Mouse (Mus musculus) kidney, postnatal 36 days (tissue): Measurements from ENCODE around the gene Rftn1.
A peak's percentile ranks its signal among the peaks of the same experiment; 100 is the strongest.
"Not testable (repeated sequence)": the region's sequence is repeated elsewhere in the genome, so short reads cannot be mapped to it uniquely, and the experiment has no call there.

Experiments used
- DNase-seq, 2 experiments: peaks; one replicate each; pipeline ENCODE4 v3.0.0; 2021 to 2022; ENCODE audit warnings: mixed read lengths in 2 of 2

Rftn1 gene

DNA sequence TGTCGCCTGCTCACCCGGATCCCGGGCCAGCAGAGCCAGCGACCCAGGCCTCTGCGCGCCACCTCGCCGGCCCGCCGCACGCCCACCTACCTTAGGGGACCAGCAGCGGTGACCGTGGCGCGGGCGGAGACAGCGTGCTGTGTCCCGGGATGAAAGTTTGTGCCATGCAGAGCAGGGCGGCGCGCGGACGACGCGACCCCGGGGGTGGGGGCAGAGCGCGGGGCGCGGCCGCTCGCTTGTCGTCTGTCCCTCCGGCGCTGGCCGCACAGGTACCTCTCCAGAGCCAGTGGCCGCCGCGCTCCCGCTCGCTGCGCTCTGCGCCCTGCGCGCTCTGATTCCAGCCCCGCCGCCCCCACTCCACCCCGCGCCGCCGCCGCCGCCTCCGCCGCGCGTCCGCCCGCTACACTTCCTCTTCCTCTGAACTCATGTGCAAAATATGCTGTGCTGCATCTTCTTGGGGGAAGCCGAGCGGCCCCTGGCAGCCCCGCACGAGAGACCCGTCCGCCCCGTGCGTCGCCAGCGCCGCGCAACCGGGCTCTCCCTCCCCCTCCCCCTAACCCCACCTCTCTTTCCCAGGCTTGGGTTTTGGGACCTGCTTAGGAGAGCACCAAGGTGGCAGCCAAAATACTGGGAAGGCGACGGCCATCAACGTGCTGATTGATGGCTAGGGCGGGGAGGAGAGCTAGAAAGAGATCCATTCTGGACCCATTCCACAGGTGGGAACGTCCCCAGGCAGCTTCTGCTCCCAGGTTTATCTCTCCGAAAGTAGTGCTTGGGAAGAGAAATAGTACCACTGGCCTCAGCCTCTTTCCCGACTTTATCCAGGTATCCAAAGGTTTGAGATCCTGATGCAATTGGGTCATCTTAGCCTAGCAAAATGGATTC, at the start of gene Rftn1:
Rftn1 (minus strand) TSS at position 544 of the 885 bp plus-strand sequence.
- peak; percentile 46 to 75 for DNase-seq

GRCm38 (mm10) chr17:50237818-50238610, 47.5 kb upstream of the Rftn1 start:
- DNase-seq: no peak

- peak; percentile 64 to 87 for DNase-seq
Measured at GRCm38 (mm10) chr17:50237436-50237709, 46.9 kb upstream of the Rftn1 start.

GRCm38 (mm10) chr17:50236702-50237435, 46.4 kb upstream of the Rftn1 start:
- DNase-seq: no peak

DNA sequence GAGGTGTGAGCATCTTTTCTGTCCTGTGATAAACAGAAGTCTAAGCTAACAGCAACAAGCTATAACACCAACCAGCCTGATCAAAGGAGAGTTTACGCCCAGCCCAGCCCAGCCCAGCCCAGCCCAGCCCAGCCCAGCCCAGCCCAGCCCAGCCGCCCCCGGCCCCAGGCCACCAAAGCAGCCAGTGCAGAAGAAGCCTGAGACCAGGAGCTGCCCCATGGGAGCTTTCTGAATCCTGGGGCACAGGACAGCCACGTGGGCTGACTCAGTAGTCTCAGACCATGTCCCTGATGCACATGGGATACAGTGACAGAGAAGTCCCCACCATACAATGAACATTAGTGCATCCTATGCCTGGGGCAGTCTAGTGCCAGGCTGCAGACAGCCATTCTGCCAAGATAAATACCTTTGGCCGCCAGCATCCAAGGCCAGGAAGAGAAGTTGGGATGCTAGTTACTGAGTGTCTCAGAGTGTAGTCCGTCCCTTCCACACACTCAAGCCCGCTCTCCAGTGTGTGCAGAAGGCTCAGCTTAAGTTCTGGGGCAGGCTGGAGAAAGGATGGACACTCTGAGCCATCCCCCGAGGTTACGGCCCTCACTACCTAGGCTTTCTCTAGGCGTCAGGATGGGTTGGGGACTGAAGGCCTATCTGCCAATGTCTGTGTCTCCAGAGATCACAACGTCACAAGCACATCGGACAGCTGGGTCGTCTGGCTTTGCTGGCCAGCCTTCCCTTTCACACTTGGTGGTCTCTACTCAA, 45.6 kb upstream of the Rftn1 start:
- DNase-seq: no peak

DNA sequence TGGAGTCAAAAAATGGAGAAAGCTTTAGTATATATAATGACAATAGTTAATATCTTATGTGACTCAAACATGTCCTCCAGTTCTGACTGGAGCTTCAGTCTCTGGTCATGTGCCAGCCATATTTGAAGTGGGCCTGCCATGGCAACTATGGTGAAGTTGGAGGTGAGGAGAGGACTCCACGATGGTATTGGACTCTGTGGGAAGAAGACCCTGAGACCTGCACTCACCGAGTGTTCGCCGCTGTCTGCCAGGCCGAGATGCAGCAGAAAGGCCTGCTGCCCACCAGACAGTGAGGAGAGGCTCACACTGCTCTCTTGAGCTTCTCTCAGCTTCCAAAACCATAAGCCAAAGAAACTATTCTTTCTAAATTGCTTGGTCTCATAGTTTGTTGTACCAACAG, 43.5 kb upstream of the Rftn1 start:
- DNase-seq: no peak

GRCm38 (mm10) chr17:50232821-50233220, 42.3 kb upstream of the Rftn1 start:
- no peak for DNase-seq

DNA sequence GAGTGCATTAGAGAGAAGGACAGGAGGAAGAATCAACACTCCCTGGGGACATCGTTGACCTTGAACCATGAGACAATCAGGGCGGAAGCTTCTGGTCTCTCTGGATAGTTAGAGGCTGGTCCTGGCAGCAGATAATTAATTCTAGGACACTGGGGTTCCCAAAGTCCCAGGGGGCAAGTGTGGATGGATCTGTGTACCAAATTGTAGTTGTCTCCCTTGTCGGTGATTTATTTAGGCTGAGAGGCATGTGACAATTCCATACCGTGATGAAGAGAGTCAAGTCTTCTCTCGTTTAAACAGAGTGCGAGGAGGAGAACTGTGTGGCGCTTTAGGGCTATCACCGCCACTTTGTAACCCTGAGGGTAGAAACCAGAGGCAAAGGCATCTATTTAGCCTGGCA, 40.7 kb upstream of the Rftn1 start:
- DNase-seq: no peak

DNA sequence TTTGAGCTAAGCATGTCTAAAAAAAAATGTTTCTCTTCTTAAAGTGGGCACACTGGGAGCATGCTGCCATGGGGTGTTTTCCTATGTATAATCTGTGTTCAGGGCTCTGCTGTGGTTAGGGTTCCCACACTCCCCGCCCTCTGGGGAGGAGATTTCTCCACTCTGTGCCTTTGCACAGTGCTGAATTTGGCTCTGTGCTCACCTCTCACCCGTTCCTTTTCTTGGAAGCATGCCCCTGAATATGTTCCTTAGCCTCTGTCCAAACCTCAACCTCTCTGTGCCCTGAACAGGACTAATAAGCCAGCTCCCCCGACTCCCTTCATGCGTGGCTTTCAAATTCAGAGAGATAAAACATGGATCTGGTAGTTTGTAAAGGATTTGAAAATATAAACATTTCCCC, 39.1 kb upstream of the Rftn1 start:
- no peak for DNase-seq

GRCm38 (mm10) chr17:50227366-50227765, 36.9 kb upstream of the Rftn1 start:
- DNase-seq: peak in 1 of 2 experiments; percentile 9

DNA sequence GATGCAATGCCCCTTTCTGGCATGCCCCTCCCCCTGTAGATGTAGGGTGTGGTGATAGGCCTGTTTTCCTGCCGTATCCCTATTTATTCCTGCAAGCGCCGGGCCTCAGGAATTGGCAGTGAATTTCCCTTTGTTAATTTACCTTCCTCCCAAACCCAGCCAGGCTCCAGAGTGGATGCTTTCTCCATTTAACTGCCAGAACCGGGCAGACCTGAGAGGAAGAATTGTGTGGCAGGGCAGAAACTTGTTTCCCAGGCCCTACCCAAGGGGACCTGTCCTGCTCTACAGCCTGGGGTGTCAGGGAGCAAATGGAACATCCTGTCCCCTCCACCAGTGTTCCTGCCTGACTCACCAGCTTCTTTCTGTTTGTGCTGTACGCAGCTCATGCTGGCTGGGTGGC, 34.2 kb upstream of the Rftn1 start:
- DNase-seq: peak; percentile 18 to 23

GRCm38 (mm10) chr17:50217978-50218377, 27.5 kb upstream of the Rftn1 start:
- DNase-seq: no peak

DNA sequence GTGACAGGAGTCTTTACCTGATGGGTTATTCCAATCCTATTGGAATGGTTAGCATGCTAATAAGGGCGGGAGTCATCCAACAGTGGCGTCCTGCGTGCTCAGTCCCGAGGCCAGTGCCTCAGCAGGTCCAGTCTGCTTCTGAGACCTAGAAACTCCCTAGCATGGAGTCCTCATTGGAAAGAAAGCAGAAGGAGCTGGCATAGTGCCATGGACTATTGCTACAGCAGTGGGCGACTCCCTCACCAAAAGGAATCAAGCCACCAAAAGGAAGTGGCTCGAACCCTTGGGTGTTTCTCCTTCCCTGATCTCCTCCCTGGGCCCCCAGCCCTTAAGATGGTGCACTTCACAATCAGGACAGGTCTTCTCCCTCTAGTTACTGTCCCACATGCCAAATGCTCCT, 24.6 kb upstream of the Rftn1 start:
- no peak for DNase-seq

DNA sequence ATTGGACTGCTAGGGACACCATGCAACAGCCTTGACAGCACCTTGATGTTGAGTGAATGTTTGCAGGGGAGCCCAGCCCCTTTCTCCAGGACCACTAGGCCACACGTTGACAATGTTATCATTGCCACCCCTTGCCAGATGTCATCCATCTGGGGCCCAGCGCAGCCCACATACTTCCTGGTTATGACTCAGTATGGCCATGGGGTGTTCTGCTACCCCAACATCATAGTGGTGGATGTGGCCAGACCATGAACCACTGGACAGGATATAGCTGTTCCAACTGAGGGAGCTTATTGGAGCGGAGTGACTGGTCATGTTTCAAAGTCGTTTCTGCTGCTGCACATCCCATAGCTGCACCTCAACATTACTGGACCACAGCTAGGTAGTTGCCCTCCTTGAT, 22.6 kb upstream of the Rftn1 start:
- no peak for DNase-seq

- no peak for DNase-seq
Measured at GRCm38 (mm10) chr17:50211816-50212215, 21.3 kb upstream of the Rftn1 start.

DNA sequence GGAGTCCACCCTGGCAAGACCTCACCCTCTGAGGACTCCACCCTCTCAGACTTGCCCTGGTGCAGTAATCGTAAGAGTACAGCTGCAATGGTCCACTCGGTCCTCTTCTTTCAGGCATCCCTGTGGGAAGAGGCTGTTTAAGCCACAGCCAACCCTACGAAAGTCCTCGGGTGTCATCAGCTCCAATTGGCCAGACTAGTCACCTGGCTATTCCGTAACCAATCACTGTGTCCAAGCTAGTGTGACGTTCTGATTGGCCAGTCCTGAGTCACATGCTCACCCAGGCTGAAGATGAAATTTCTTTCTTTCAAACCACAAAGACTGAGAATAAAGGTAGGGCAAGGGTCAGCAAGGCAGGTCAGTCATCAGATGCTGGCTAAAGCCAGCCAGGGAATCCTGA, 19.4 kb upstream of the Rftn1 start:
- no peak for DNase-seq

DNA sequence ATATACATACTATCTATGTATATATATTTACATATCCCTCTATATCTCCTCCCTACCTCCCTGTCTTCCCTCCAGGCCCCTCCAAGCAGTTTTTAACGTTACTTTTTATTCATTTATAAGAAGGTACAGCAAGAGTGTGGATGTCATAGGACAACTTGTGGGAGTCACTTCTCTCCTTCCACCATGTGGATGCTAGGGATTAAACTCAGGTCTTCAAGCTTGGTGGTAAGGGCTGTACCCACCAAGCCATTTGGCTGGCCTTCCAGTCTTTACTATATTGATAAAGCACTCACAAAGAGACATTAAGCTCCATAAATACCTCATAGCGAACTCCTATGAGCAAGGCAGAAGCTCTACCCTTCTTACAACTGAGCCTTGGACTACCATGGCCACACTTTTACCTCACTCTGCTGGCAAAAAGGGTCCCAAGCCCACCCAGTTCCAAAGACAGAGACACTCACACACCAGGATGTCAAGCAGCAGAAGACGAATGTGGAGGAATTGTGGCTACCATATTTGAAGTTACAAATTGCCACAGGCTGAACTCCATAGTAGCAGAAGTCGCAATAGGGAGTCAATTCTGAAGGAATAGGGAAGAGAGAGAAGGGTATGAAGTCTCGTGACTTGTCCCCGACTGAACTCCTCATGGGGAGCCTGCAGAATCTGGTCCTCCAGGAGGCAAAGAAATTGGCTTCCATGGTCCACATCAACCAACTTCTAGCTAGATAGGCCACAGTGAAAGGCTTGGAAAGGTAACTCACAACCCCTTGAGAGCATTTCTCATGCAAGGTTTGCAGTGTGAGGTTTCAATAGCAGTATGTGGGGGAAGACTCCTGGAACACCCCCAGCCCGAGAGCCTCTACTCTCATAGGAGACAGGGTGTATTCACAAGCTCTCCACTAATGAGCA, 17.9 kb upstream of the Rftn1 start:
- DNase-seq: no peak

GRCm38 (mm10) chr17:50206262-50206661, 15.8 kb upstream of the Rftn1 start:
- not testable (repeated sequence) for DNase-seq

- DNase-seq: not testable (repeated sequence)
Measured at GRCm38 (mm10) chr17:50205840-50206239, 15.4 kb upstream of the Rftn1 start.

- DNase-seq: no peak
Measured at GRCm38 (mm10) chr17:50205152-50205782, 14.8 kb upstream of the Rftn1 start.

- no peak for DNase-seq
Measured at GRCm38 (mm10) chr17:50201828-50202445, 11.5 kb upstream of the Rftn1 start.
